Mouse (Mus musculus) testis, adult 2 months (tissue): ENCODE results near the gene Gjc1. TPM values are rescaled to one million over a fixed set of nuclear protein-coding genes. Genes with fewer than 3 reads are reported as not detected.
A peak's percentile ranks its signal among the peaks of the same experiment; 100 is the strongest.

Experiments used
- H3K27ac ChIP-seq: fragments of 200-500 bp; 2 replicates; pipeline ENCODE4 v1.5.1; 2012; ENCODE audit warnings: low read depth, low read length; ENCODE audit not compliant: control insufficient read depth, insufficient read depth
- H3K27me3 ChIP-seq: fragments of 200-500 bp; 2 replicates; pipeline ENCODE4 v1.6.1; 2012; ENCODE audit warnings: mild to moderate bottlenecking, low read length, moderate library complexity; ENCODE audit not compliant: control insufficient read depth, insufficient read depth
- H3K36me3 ChIP-seq: fragments of 200-500 bp; 2 replicates; pipeline ENCODE4 v1.6.1; 2012; ENCODE audit warnings: mild to moderate bottlenecking, low read length; ENCODE audit not compliant: control insufficient read depth, insufficient read depth
- H3K4me1 ChIP-seq: fragments of 200-500 bp; 2 replicates; pipeline ENCODE4 v1.6.1; 2012; ENCODE audit warnings: low read length; ENCODE audit not compliant: control insufficient read depth, insufficient read depth
- H3K4me3 ChIP-seq: fragments of 200-500 bp; 2 replicates; pipeline ENCODE4 v1.5.1; 2012; ENCODE audit warnings: low read depth, mild to moderate bottlenecking, low read length, moderate library complexity, mixed read lengths; ENCODE audit not compliant: control insufficient read depth
- CTCF ChIP-seq: fragments of 200-500 bp; IDR thresholded peaks from 2 replicates; pipeline ENCODE4 v1.5.1; 2012; ENCODE audit warnings: low read depth, mild to moderate bottlenecking, inconsistent platforms, low read length, moderate library complexity; ENCODE audit not compliant: control insufficient read depth, insufficient read depth, insufficient replicate concordance
- POLR2A ChIP-seq: fragments of 200-500 bp; IDR thresholded peaks from 2 replicates; pipeline ENCODE4 v1.6.1; 2012; ENCODE audit warnings: low read depth, mild to moderate bottlenecking, inconsistent platforms, low read length, moderate library complexity; ENCODE audit not compliant: control insufficient read depth
- polyA plus RNA-seq: library from polyadenylated mRNA; depleted of rRNA; stranded (reverse); fragments of >200 nt; gene quantifications from 2 replicates; pipeline ENCODE4 v1.2.3, GENCODE M21; 2012

Gene Gjc1
- polyA plus RNA-seq, 1 experiment, result 9.9 TPM

DNA sequence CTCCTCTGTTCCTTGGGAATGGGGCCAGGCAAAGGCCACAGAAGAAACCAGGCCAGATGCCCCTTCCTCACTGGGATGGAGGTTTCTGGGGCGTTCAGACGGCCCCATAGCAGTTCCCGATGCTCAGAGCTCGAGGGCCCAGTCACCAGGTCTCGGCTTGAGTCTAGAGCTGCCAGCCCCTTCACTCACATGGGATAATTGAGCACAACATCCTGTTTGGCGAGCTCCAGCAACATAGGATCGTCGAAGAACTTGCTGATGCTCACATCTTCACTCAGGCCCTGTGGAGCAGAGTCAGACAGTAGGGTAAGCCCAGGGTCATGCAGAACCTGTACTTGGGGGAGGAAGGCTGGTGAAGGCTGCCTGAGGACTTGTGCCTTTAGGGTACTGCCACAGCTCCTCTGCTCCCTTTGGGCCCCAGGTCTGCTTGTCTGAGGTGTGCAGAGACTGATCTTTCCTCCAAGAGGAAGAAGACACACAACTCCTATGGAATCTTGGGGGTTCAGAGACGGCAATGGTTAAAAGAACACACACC, 19.2 kb upstream of the Gjc1 start:
- H3K4me1 ChIP-seq, result no peaks in the 10 kb centered on the region
- no peak overlapping the region for H3K4me3 ChIP-seq
- no peak for TF ChIP-seq CTCF
- TF ChIP-seq POLR2A, result no peak
- peaks cover 8% of the 10 kb centered on the region for H3K36me3 ChIP-seq
- H3K27me3 ChIP-seq, result no peaks in the 10 kb centered on the region
- H3K27ac ChIP-seq, result peak overlapping the region; percentile 28; the same call in 1 of the 2 replicates

GRCm38 (mm10) chr11:102838126-102838525, 18.6 kb upstream of the Gjc1 start:
- no peaks in the 10 kb centered on the region for H3K27me3 ChIP-seq
- H3K4me3 ChIP-seq, result no peak overlapping the region
- no peaks in the 10 kb centered on the region for H3K4me1 ChIP-seq
- peaks cover 8% of the 10 kb centered on the region for H3K36me3 ChIP-seq
- no peak for TF ChIP-seq CTCF
- no peak for TF ChIP-seq POLR2A
- H3K27ac ChIP-seq, result no peak overlapping the region

DNA sequence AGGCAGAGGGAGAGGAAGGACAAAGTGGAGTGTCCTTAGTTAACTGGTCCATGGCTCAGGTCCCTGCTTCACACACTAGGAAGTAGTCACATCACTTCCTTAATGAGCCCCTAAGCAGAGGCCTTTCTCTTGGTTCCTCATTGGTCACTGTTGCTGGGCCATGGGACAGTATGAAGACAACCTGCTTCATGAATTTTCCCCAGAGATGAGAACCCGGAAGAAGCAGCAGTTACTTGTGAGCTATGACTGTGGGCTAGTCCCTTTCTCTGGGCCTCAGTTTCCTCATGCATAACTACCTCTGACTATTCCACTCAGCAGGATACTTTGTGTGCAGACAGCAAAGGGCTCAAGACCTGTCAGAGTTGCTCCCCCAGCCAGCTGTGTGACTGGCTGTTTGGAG, 17.9 kb upstream of the Gjc1 start:
- Histone ChIP-seq H3K36me3 (peaks cover 8% of the 10 kb centered on the region), H3K27me3 (no peaks in the 10 kb centered on the region), H3K4me1 (no peaks in the 10 kb centered on the region), H3K4me3 (no peak overlapping the region), H3K27ac (no peak overlapping the region)
- TF ChIP-seq POLR2A (no peak), CTCF (no peak)

- Histone ChIP-seq H3K27ac (no peak overlapping the region), H3K4me1 (no peaks in the 10 kb centered on the region), H3K36me3 (peaks cover 8% of the 10 kb centered on the region), H3K4me3 (no peak overlapping the region), H3K27me3 (no peaks in the 10 kb centered on the region)
- no peak for TF ChIP-seq CTCF
- TF ChIP-seq POLR2A, result no peak
These were observed 16.6 kb upstream of the Gjc1 start for GRCm38 (mm10) chr11:102836146-102836545.

DNA sequence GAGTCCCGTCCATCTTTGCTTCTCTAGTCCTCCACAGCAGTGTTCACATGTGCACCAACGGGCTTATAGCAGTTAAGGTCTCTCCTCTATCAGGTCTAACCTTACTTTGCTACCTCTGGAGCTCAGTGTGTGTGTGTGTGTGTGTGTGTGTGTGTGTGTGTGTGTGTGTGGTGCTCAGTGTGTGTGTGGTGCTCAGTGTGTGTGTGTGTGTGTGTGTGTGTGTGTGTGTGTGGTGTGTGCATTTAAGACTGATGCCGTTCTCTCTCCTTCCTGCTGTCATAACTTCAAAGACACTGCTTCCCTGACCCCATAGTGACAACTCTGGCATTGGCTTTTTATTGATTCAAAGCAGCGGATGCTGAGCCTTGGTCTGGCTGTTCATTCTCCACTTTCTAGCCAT, 16.0 kb upstream of the Gjc1 start, which contains the start of gene Higd1b:
TSS of gene Higd1b (plus strand) at position 301 of the 400 bp plus-strand sequence.
- Histone ChIP-seq H3K27me3 (no peaks in the 10 kb centered on the region), H3K4me1 (no peaks in the 10 kb centered on the region), H3K4me3 (no peak within 1 kb of the TSS), H3K27ac (no peak within 1 kb of the TSS), H3K36me3 (peaks cover 8% of the 10 kb centered on the region)
- TF ChIP-seq CTCF (no peak), POLR2A (no peak)

DNA sequence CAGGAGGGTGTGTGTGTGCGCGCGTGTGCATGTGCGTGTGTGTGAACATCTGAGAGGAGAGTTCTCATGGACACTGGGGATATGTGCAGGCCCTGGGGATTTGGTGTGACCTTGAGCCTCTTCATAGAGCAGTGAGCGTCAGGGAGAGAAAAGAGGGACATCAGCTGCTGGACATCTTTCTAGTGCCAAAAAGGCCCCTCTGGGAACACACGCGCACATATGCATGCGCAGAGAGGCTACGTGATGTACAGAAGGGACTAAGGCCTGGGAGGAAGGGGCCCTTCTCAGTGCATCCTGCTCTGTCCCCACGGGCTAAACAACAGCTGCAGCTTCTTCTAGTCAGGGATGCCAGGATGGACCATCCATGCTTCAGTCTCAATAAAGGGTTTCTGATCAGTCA, 14.7 kb upstream of the Gjc1 start:
- Histone ChIP-seq H3K36me3 (peaks cover 2% of the 10 kb centered on the region), H3K4me3 (no peak overlapping the region), H3K27ac (no peak overlapping the region), H3K27me3 (no peaks in the 10 kb centered on the region), H3K4me1 (no peaks in the 10 kb centered on the region)
- no peak for TF ChIP-seq POLR2A

- no peaks in the 10 kb centered on the region for H3K4me1 ChIP-seq
- no peaks in the 10 kb centered on the region for H3K36me3 ChIP-seq
- no peak overlapping the region for H3K4me3 ChIP-seq
- TF ChIP-seq POLR2A, result 0 out of 2 replicates have a peak, but pooled peaks have one; percentile 19
- TF ChIP-seq CTCF, result no peak
- no peaks in the 10 kb centered on the region for H3K27me3 ChIP-seq
- no peak overlapping the region for H3K27ac ChIP-seq
These were observed 13.3 kb upstream of the Gjc1 start for GRCm38 (mm10) chr11:102832700-102833297.

GRCm38 (mm10) chr11:102830276-102830675, 10.8 kb upstream of the Gjc1 start:
- Histone ChIP-seq H3K4me1 (no peaks in the 10 kb centered on the region), H3K4me3 (no peak overlapping the region), H3K27ac (no peak overlapping the region), H3K36me3 (no peaks in the 10 kb centered on the region), H3K27me3 (no peaks in the 10 kb centered on the region)
- no peak for TF ChIP-seq POLR2A
- no peak for TF ChIP-seq CTCF
